Comparison of ENCODE assay signal across 23 mouse cellular contexts in the genomic region with DNA sequence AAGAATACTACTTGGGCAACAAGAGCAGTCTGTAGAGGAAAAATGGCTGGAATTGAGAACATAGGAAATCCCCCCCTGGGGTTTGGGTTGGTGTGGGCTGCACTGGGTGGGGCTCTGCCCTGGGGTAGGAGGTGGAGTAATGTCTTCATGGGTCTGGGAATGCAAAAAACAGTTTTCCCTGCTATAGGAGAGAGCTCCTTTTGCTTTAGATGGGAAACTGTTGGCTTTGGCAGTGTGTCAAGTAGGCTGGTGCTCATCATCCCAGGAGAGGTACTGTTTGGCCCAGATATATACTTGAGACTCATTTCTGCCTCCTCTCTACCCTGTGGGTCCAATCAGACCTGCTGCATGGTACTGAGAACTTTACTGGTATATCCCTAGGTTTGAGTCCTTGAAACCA.
A peak's percentile ranks its signal among the peaks of the same experiment; 100 is the strongest.
DNase-seq lines count a peak whose midpoint lies in the region; ATAC-seq and TF ChIP-seq lines count a peak whose summit lies in the region.
"Had no signal": no experiment of that assay in that cellular context is flagged by ENCODE, and none has a peak within 500 bp of the region (broad histone marks: within the 10 kb centered on the region; RNA-seq: fewer than 3 reads in every experiment).

No protein-coding gene starts in this region.

- no peak for TF ChIP-seq CTCF in midbrain, postnatal 0 days (IDR thresholded peaks at IDR 0.05)

- no peak for ATAC-seq in cerebellum, adult (ENCODE audit: insufficient number of reproducible peaks, low FRiP score, low TSS enrichment)
- ATAC-seq in midbrain, embryonic 14.5 days (ENCODE audit: low FRiP score, low TSS enrichment) = no peak
- no peak for ATAC-seq in midbrain, postnatal 0 days (ENCODE audit: low FRiP score)
- ATAC-seq: CD4-positive, CD25-positive, alpha-beta regulatory T cell, adult 4 months; forebrain, embryonic 13.5 days; forebrain, embryonic 16.5 days; intestine, postnatal 0 days had no signal

- H3K27ac ChIP-seq in midbrain, embryonic 14.5 days (replicated peaks; ENCODE audit: low read depth, low read length) = no peak overlapping the region
- H3K27ac ChIP-seq in midbrain, postnatal 0 days (ENCODE audit: low read depth, low read length) = no peak overlapping the region
- no peak overlapping the region for H3K27ac ChIP-seq in embryonic facial prominence, embryonic 10.5 days (replicated peaks)
- H3K27ac ChIP-seq: forebrain, embryonic 10.5 days; forebrain, embryonic 13.5 days; heart, adult 2 months; heart, embryonic 10.5 days; heart, embryonic 13.5 days; hindbrain, embryonic 12.5 days; hindbrain, embryonic 15.5 days had no signal

- no peaks in the 10 kb centered on the region for H3K4me1 ChIP-seq in midbrain, embryonic 14.5 days (ENCODE audit: control insufficient read depth, insufficient read depth, low read length)
- no peaks in the 10 kb centered on the region for H3K4me1 ChIP-seq in midbrain, postnatal 0 days (ENCODE audit: insufficient read depth, low read length)
- no peaks in the 10 kb centered on the region for H3K4me1 ChIP-seq in embryonic facial prominence, embryonic 10.5 days
- H3K4me1 ChIP-seq: forebrain, embryonic 10.5 days; heart, embryonic 10.5 days; heart, embryonic 13.5 days; hindbrain, embryonic 12.5 days had no signal

- no peak overlapping the region for H3K4me3 ChIP-seq in midbrain, embryonic 14.5 days (replicated peaks; ENCODE audit: low read depth, low read length)
- H3K4me3 ChIP-seq in midbrain, postnatal 0 days (ENCODE audit: low read depth, low read length) = no peak overlapping the region
- H3K4me3 ChIP-seq in embryonic facial prominence, embryonic 10.5 days = no peak overlapping the region
- H3K4me3 ChIP-seq: forebrain, embryonic 10.5 days; forebrain, embryonic 13.5 days; heart, adult 2 months; heart, embryonic 10.5 days; heart, embryonic 13.5 days; hindbrain, embryonic 12.5 days; hindbrain, embryonic 15.5 days had no signal

- no peak overlapping the region for H3K4me2 ChIP-seq in midbrain, embryonic 14.5 days (ENCODE audit: low read length)
- no peak overlapping the region for H3K4me2 ChIP-seq in midbrain, postnatal 0 days (ENCODE audit: low read depth, low read length, poor library complexity, severe bottlenecking)
- H3K4me2 ChIP-seq: forebrain, embryonic 13.5 days; heart, embryonic 13.5 days; hindbrain, embryonic 12.5 days; hindbrain, embryonic 15.5 days had no signal

- no peaks in the 10 kb centered on the region for H3K9me3 ChIP-seq in midbrain, embryonic 14.5 days (ENCODE audit: control insufficient read depth, low read length)
- no peaks in the 10 kb centered on the region for H3K9me3 ChIP-seq in midbrain, postnatal 0 days (ENCODE audit: low read length)
- no peaks in the 10 kb centered on the region for H3K9me3 ChIP-seq in embryonic facial prominence, embryonic 10.5 days
- H3K9me3 ChIP-seq: forebrain, embryonic 10.5 days; forebrain, embryonic 13.5 days; heart, embryonic 10.5 days; heart, embryonic 13.5 days; hindbrain, embryonic 12.5 days; hindbrain, embryonic 15.5 days had no signal

- no peaks in the 10 kb centered on the region for H3K27me3 ChIP-seq in midbrain, embryonic 14.5 days (ENCODE audit: control insufficient read depth, insufficient read depth, low read length)
- H3K27me3 ChIP-seq in midbrain, postnatal 0 days (ENCODE audit: insufficient read depth, low read length) = no peaks in the 10 kb centered on the region
- no peaks in the 10 kb centered on the region for H3K27me3 ChIP-seq in embryonic facial prominence, embryonic 10.5 days (replicated peaks; ENCODE audit: low read depth, poor library complexity, severe bottlenecking)
- H3K27me3 ChIP-seq: forebrain, embryonic 13.5 days; heart, embryonic 13.5 days; hindbrain, embryonic 12.5 days; hindbrain, embryonic 15.5 days had no signal

- H3K36me3 ChIP-seq in midbrain, embryonic 14.5 days (ENCODE audit: control insufficient read depth, insufficient read depth, low read length) = no peaks in the 10 kb centered on the region
- H3K36me3 ChIP-seq in midbrain, postnatal 0 days (ENCODE audit: insufficient read depth, low read length) = no peaks in the 10 kb centered on the region
- no peaks in the 10 kb centered on the region for H3K36me3 ChIP-seq in embryonic facial prominence, embryonic 10.5 days (replicated peaks)
- H3K36me3 ChIP-seq: forebrain, embryonic 10.5 days; heart, embryonic 10.5 days; heart, embryonic 13.5 days; hindbrain, embryonic 12.5 days; hindbrain, embryonic 15.5 days had no signal

- peak; percentile 68 for DNase-seq in cerebellum, adult 9-10 months
- DNase-seq in heart, adult 11 months = peak; percentile 45
- no peak for DNase-seq in heart, postnatal 25 days (ENCODE audit: low spot score)
- peak; percentile 1 for DNase-seq in midbrain, embryonic 14.5 days
- no peak for DNase-seq in midbrain, postnatal 0 days (ENCODE audit: low spot score)
- DNase-seq in embryonic facial prominence, embryonic 10.5 days (ENCODE audit: low spot score) = no peak
- DNase-seq: adrenal gland, adult 2 months; adrenal gland, postnatal 14 days; embryo, embryonic 11 days; gastrocnemius, postnatal 25 days; heart, adult 2 months; heart, postnatal 14 days; kidney, adult 2 months had no signal

- no peak overlapping the region for H3K9ac ChIP-seq in midbrain, embryonic 14.5 days (replicated peaks; ENCODE audit: low read length)
- no peak overlapping the region for H3K9ac ChIP-seq in midbrain, postnatal 0 days (replicated peaks; ENCODE audit: low read length, poor library complexity, severe bottlenecking)
- H3K9ac ChIP-seq: forebrain, embryonic 13.5 days; heart, embryonic 13.5 days; hindbrain, embryonic 12.5 days; hindbrain, embryonic 15.5 days had no signal

- intact Hi-C loops in heart, postnatal 25 days (cut with DNase I) = no loop called here

Comparison
In these comparisons a context has a peak if more than half of its experiments do, and no peak if none do; other contexts are left out.
1. DNase-seq: peak in cerebellum, adult 9-10 months (single experiment), heart, adult 11 months (single experiment) and midbrain, embryonic 14.5 days (single experiment); none in heart, postnatal 25 days (single experiment), midbrain, postnatal 0 days (single experiment) and embryonic facial prominence, embryonic 10.5 days (single experiment).